Mouse (Mus musculus) limb, embryonic 14.5 days (tissue): Measurements from ENCODE around the gene Exoc6b. TPM values are rescaled to one million over a fixed set of nuclear protein-coding genes. Genes with fewer than 3 reads are reported as not detected.

Experiments used
- ATAC-seq: fragments of 200-750 bp; cut with Nextera tagmentation; 2 replicates; pipeline ENCODE4 v1.8.0; 2017; ENCODE audit warnings: low read depth, moderate number of reproducible peaks, moderate TSS enrichment; ENCODE audit not compliant: low FRiP score
- DNase-seq: peaks from one replicate; pipeline ENCODE4 v3.0.0-alpha.2; 2015; ENCODE audit warnings: low spot score
- H3K27ac ChIP-seq: fragments of 300-500 bp; sonication (generic); replicated peaks from 2 replicates; pipeline ENCODE4 v1.5.1; 2014; ENCODE audit warnings: low read depth, mild to moderate bottlenecking, low read length, moderate library complexity, mixed read lengths
- H3K27me3 ChIP-seq: fragments of 300-500 bp; sonication (generic); 2 replicates; pipeline ENCODE4 v1.6.1; 2014; ENCODE audit warnings: low read length, mixed read lengths; ENCODE audit not compliant: control insufficient read depth, insufficient read depth
- H3K36me3 ChIP-seq: fragments of 300-500 bp; sonication (generic); 2 replicates; pipeline ENCODE4 v1.6.1; 2014; ENCODE audit warnings: mild to moderate bottlenecking, low read length, moderate library complexity, mixed read lengths; ENCODE audit not compliant: control insufficient read depth, insufficient read depth
- H3K4me1 ChIP-seq: fragments of 300-500 bp; sonication (generic); 2 replicates; pipeline ENCODE4 v1.6.1; 2014; ENCODE audit warnings: antibody characterized with exemption, low read length, mixed read lengths; ENCODE audit not compliant: control insufficient read depth, insufficient read depth
- H3K4me2 ChIP-seq: fragments of 300-500 bp; sonication (generic); replicated peaks from 2 replicates; pipeline ENCODE4 v1.6.1; 2014; ENCODE audit warnings: low read depth, mild to moderate bottlenecking, low read length, moderate library complexity; ENCODE audit not compliant: severe bottlenecking
- H3K4me3 ChIP-seq: fragments of 300-500 bp; sonication (generic); replicated peaks from 2 replicates; pipeline ENCODE4 v1.5.1; 2014; ENCODE audit warnings: low read length
- H3K9ac ChIP-seq: fragments of 300-500 bp; sonication (generic); 2 replicates; pipeline ENCODE4 v1.6.1; 2014; ENCODE audit warnings: mild to moderate bottlenecking, low read depth, low read length, moderate library complexity; ENCODE audit not compliant: severe bottlenecking
- H3K9me3 ChIP-seq: fragments of 300-500 bp; sonication (generic); 2 replicates; pipeline ENCODE4 v1.6.1; 2016; ENCODE audit warnings: low read length; ENCODE audit not compliant: control insufficient read depth
- POLR2A ChIP-seq: fragments of 200-500 bp; IDR thresholded peaks from 2 replicates; pipeline ENCODE4 v1.8.0; 2012; ENCODE audit warnings: inconsistent platforms, mild to moderate bottlenecking, moderate library complexity, borderline replicate concordance; ENCODE audit not compliant: insufficient read depth, insufficient read length; ENCODE audit errors: extremely low read depth
- WGBS: fragments of 180-500 bp; shearing (Covaris S2); extraction: QIAGEN DNeasy Blood & Tissue Kit; methylation state at CpG from one replicate; pipeline ENCODE4 v1.1.7; 2014; 5-methylcytosine and 5-hydroxymethylcytosine counted together
- polyA plus RNA-seq, 2 experiments: library from polyadenylated mRNA; depleted of rRNA in 1 of 2; stranded (reverse) in 1 of 2; unstranded in 1 of 2; fragments of >200 nt; fragmentation: Nextera tagmentation in 1 of 2; extraction: Ambion mirVana in 1 of 2; gene quantifications; 2 replicates each; pipeline versions ENCODE4 v1.2.1 to v1.2.3; 2012 to 2014

Exoc6b gene
- polyA plus RNA-seq, 2 experiments, result 16.1 to 40.7 TPM

DNA sequence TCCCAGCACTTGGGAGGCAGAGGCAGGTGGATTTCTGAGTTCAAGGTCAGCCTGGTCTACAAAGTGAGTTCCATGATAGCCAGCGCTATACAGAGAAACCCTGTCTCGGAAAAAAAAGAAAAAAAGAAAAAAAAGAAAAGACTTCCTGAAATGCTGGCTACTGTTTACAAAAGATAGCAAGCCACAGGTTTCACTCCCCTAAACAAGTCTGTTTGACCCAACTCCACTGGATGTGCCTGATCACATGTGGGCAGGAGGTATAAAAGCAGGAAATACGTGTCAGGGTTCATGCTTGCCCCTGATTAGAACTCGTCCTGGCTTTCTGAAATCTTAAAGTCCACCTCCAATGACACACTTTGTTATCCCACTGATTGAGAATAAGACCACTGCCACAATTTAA, 18.2 kb downstream of the Exoc6b start:
- no peaks in the 10 kb centered on the region for H3K36me3 ChIP-seq
- no peaks in the 10 kb centered on the region for H3K4me1 ChIP-seq
- ATAC-seq (no peak), DNase-seq (no peak)
- TF ChIP-seq POLR2A, result no peak
- no peak overlapping the region for H3K4me2 ChIP-seq
- 86% methylated on average over 4 of the region's 4 CpGs for WGBS
- H3K27me3 ChIP-seq, result no peaks in the 10 kb centered on the region
- H3K27ac ChIP-seq, result no peak overlapping the region
- no peak overlapping the region for H3K4me3 ChIP-seq
- no peak overlapping the region for H3K9ac ChIP-seq
- no peaks in the 10 kb centered on the region for H3K9me3 ChIP-seq

DNA sequence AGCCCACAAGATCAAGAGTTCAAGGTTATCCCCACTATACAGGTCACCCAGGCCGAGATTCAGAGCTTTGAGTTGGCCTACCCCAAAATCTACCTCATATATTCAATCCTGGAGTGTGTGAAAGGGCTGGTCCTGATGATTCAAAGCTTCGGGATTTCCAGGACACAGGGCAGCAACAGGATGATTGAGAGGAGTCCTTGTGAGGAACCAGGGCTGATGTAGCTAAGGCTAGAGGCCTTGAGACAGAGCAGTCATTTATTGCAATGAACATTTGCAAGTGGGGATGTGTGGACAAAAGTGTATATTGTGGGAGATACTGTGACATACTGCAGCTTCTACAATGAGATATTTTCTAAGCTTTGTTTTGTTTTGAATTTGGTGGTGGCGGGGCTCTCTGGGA, 22.8 kb downstream of the Exoc6b start:
- Histone ChIP-seq H3K27me3 (no peaks in the 10 kb centered on the region), H3K4me1 (no peaks in the 10 kb centered on the region), H3K36me3 (no peaks in the 10 kb centered on the region), H3K9me3 (no peaks in the 10 kb centered on the region), H3K9ac (no peak overlapping the region), H3K27ac (no peak overlapping the region), H3K4me3 (no peak overlapping the region), H3K4me2 (no peak overlapping the region)
- WGBS, result 93% methylated on average over 3 of the region's 3 CpGs
- DNase-seq, result no peak
- no peak for ATAC-seq
- no peak for TF ChIP-seq POLR2A

DNA sequence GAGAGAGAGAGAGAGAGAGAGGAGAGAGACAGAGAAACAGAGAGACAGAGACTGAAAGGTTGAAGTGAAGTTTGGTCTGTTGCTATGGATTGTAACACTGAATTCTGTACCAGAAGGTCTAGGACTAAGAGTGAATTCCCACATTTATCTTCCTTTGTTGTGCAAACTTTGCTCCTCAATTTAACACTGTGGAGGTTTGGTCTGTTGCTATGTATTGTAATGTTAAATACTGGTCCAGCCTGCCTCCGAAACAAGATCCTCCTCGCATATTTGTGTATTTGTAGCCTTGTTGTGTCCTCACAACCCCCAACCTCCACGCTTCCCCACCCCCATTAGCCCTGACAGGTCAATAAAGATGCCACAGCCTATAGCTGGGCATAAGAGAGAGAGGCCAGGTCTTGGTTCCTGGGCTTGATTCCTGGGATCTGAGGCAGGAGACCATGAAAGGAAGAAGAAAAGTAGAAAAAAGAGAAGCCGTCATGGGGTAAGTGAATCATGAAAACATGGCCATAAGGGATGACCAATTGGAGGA, 24.6 kb downstream of the Exoc6b start:
- TF ChIP-seq POLR2A, result no peak
- H3K27me3 ChIP-seq, result no peaks in the 10 kb centered on the region
- DNase-seq (no peak), ATAC-seq (no peak)
- 66% methylated on average over 4 of the region's 4 CpGs for WGBS
- H3K4me2 ChIP-seq, result no peak overlapping the region
- no peaks in the 10 kb centered on the region for H3K4me1 ChIP-seq
- no peak overlapping the region for H3K27ac ChIP-seq
- H3K9me3 ChIP-seq, result no peaks in the 10 kb centered on the region
- no peaks in the 10 kb centered on the region for H3K36me3 ChIP-seq
- H3K4me3 ChIP-seq, result no peak overlapping the region
- H3K9ac ChIP-seq, result no peak overlapping the region

DNA sequence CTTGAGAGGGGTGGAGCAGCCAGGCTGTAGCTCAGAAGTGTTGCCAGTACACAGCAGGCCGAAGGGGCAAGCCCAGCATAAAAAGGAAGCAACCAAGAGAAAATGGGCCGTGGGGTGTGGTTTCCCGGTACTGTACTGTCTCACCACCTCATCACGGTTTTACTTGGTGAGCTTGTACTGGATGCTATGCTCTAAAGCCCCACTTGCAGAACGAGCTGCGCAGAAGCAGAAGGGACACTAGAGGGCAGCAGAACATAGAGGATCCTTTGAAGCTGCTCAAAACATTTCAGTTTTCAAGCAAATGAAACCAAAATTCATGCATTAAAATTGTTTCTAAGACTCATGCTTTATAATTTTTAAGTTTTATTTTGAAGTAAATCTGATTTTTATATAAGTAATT, 31.6 kb downstream of the Exoc6b start:
- ATAC-seq, result peak; percentile 53; the same call in 1 of the 2 replicates
- TF ChIP-seq POLR2A, result no peak
- Histone ChIP-seq H3K4me2 (no peak overlapping the region), H3K36me3 (no peaks in the 10 kb centered on the region), H3K4me1 (no peaks in the 10 kb centered on the region), H3K27ac (no peak overlapping the region), H3K9ac (no peak overlapping the region), H3K9me3 (no peaks in the 10 kb centered on the region), H3K27me3 (no peaks in the 10 kb centered on the region), H3K4me3 (no peak overlapping the region)
- peak; percentile 80 for DNase-seq
- WGBS, result 6% methylated on average over 6 of the region's 6 CpGs

DNA sequence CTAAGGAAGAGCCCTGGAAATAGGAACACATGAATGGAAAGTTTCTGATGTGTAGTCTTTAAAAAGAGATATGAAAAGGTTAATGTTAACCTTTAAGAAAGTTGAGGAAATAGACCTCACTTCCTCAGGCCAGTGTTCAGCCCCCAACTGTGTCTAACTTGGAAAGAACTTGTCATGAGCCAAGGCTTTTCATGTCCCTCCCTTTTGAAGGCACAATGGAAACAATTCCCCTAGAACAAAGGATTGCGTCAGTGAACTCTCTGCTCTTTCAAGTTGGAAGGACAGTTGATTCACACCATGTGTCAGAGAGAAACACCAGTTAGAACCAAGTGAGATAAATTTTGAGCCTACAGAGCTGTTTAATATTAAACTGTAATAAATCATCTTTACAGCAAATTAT, 39.6 kb downstream of the Exoc6b start:
- Histone ChIP-seq H3K9me3 (no peaks in the 10 kb centered on the region), H3K4me3 (no peak overlapping the region), H3K9ac (no peak overlapping the region), H3K36me3 (no peaks in the 10 kb centered on the region), H3K27ac (no peak overlapping the region), H3K4me2 (no peak overlapping the region), H3K4me1 (peaks cover 3% of the 10 kb centered on the region), H3K27me3 (no peaks in the 10 kb centered on the region)
- TF ChIP-seq POLR2A, result no peak
- WGBS, result 69% methylated on average over 1 of the region's 1 CpGs
- DNase-seq (peak; percentile 38), ATAC-seq (no peak)

DNA sequence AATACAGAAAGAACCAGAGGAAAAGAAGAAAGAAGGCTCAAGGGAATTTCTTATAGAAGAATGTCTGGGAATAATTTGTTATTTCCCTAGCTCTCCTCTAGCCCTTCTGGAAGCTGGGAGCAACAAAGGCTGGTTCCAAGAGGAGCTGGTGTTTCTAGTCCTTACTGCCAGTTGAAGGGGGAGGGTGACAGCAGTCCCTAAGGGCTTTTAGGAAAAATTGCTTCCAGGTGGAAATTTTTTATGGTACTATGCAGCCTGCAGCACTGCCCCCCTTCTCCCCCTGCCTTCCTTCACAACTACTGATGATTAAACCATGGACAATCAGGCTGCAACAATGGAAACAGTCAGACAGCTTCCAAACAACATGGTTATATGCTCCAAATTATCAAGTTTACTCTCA, 44.9 kb downstream of the Exoc6b start:
- Histone ChIP-seq H3K4me3 (no peak overlapping the region), H3K4me2 (no peak overlapping the region), H3K9ac (no peak overlapping the region), H3K27me3 (no peaks in the 10 kb centered on the region), H3K4me1 (peaks cover 10% of the 10 kb centered on the region), H3K36me3 (no peaks in the 10 kb centered on the region), H3K27ac (no peak overlapping the region), H3K9me3 (no peaks in the 10 kb centered on the region)
- TF ChIP-seq POLR2A, result no peak
- DNase-seq, result peak; percentile 18
- ATAC-seq, result peak; percentile 26; the same call in 1 of the 2 replicates
